Mouse (Mus musculus) activated CD4-positive, CD25-positive, alpha-beta regulatory T cell, adult 4 months (primary cell): Measurements from ENCODE around the gene Csdc2. TPM values are rescaled to one million over a fixed set of nuclear protein-coding genes. Genes with fewer than 3 reads are reported as not detected.
"Not testable (repeated sequence)": the region's sequence is repeated elsewhere in the genome, so short reads cannot be mapped to it uniquely, and the experiment has no call there.

Source experiments
- ATAC-seq: one replicate; pipeline ENCODE4 v1.8.0; 2017
- polyA plus RNA-seq, 2 experiments: library from polyadenylated mRNA; unstranded; fragments of 100-300 nt; shearing (Covaris generic); gene quantifications; one replicate each; pipeline ENCODE4 v1.2.1; 2017

Csdc2 gene
- polyA plus RNA-seq, 2 experiments from 2014 or later: not detected

GRCm38 (mm10) chr15:81955414-81955813, 18.9 kb downstream of the Csdc2 start:
- ATAC-seq: no peak

- no peak for ATAC-seq
Observed at GRCm38 (mm10) chr15:81956457-81956856, 19.9 kb downstream of the Csdc2 start.

GRCm38 (mm10) chr15:81957598-81957997, 21.0 kb downstream of the Csdc2 start:
- ATAC-seq: no peak

- no peak for ATAC-seq
Observed at GRCm38 (mm10) chr15:81958906-81959305, 22.3 kb downstream of the Csdc2 start.

- peak; percentile 91 for ATAC-seq
Observed at GRCm38 (mm10) chr15:81960171-81961077, 23.9 kb downstream of the Csdc2 start, which contains the start of gene Pmm1. Gene Pmm1, minus strand, starts transcription at chr15:81960930.

- ATAC-seq: peak; percentile 4
Observed at GRCm38 (mm10) chr15:81961078-81961451, 24.5 kb downstream of the Csdc2 start.

- ATAC-seq: no peak
Observed at GRCm38 (mm10) chr15:81964262-81964661, 27.7 kb downstream of the Csdc2 start.

GRCm38 (mm10) chr15:81964980-81965545, 28.5 kb downstream of the Csdc2 start:
- no peak for ATAC-seq

DNA sequence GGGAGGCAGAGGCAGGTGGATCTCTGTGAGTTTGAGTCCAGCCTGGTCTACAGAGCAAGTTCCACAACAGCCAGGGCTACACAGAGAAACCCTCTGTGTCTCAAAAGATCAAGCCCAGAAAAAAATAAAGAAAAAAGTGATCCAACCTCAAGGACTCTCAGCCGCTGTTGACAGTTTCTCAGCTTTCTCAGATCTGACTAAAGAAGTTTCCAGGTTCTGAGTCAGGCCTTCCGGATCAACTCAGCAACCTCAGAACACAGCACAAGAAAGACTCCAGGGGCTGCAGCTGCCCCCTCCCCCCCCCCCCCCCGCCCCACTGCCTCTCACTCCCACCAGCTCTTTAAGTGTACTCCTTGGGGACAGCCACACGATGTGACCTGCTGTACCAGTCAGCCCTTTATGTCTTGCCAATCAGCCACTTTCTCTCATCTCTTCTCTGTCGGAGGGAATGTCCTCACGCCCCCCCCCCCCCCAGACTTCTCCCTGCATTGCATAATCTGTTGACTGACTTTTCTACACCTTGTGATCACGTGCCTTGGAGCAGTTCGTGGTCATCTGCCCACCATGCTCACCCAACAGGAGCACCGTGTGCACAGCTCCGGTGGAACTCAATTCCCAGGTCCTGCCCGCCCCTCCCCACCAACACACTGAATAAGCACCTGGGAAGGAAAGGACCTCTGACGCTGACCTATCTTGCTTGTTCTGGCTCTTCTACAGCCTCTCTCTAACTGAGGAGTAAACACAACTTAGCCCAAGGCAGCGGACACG, 29.7 kb downstream of the Csdc2 start:
- ATAC-seq: no peak

- no peak for ATAC-seq
Observed at GRCm38 (mm10) chr15:81967821-81968220, 31.3 kb downstream of the Csdc2 start.

GRCm38 (mm10) chr15:81968447-81968846, 31.9 kb downstream of the Csdc2 start:
- ATAC-seq: peak; percentile 32

DNA sequence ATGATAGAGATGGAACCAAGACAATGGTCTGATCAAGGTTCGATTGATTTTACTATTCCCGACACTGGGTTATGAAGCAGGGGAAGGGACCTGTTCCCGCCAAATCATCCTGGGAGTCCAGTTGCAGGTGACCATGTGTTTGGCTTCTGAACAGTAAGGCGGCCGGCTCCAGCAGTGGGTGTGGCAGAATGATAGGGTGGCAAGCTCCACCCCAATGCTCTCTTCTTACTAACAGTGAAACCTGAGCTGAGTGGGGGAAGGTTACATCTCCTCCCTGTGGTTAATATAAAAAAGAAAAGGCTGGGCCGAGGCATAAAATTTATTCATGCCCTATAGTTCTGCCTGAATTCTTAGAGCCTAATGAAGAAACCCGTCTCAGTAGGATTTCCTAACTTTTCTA, 32.6 kb downstream of the Csdc2 start:
- no peak for ATAC-seq

DNA sequence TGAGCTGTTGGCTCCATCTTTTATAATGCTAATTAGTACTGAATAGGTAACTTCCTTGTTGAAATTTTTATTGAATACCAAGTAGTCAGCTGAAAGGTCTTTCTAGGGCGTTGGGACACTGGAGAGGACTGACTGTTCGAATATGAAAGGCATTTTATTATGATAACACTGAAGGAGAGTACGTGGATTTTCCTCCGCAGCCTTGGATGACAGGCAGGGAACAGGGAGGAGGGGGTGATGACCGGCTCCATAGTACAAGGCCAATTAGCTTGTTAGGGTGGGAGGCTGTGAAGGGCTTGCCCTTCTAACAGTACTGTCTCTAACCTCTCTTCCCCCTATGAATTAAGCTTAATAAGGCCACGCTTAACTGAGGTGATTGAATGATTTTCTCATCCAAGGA, 33.1 kb downstream of the Csdc2 start:
- ATAC-seq: not testable (repeated sequence)

DNA sequence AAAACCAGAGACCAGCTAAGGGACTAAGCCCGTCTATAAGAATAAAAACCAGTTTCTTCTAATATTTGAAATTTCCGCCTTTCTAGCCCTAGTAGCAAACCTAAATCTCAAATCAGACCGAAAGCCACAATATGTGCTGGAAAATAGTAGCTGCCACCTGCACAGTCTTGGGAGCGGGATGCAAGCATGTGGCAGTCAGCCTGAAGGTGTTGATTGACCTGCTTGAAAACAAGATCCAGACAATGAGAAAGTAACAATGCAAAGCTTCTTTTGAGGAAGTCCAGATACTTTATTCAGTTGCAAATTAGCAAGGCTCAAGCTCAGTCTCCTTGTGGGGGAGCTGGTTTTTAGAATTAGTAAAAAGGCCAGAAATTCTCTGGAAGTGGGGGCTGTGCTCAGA, 33.9 kb downstream of the Csdc2 start:
- not testable (repeated sequence) for ATAC-seq

GRCm38 (mm10) chr15:81975156-81975555, 38.6 kb downstream of the Csdc2 start:
- not testable (repeated sequence) for ATAC-seq

DNA sequence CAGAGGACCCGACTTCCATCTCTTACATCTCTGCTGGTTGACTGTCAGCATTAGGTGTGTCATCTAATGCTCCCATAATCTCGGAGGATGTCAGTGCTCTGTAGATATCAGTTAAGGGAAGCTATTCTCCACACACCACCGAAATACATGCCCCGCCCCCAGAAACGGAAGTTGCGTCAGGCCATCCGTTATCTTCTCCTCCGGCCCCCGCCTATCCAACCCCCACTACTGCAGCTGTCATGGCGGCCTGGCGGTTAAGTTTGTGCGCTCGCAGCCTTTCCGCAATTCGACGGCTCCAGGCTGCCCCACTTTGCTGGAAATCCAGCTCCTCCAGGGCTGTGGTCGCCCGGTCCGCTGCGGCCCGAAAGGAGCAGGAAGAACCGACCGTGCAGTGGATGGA, 43.8 kb downstream of the Csdc2 start, which contains the start of gene 1700029P11Rik:
Gene 1700029P11Rik (plus strand): TSS at position 220 of the 400 bp plus-strand sequence.
- no peak for ATAC-seq

GRCm38 (mm10) chr15:81982173-81982572, 45.6 kb downstream of the Csdc2 start:
- no peak for ATAC-seq

- no peak for ATAC-seq
Observed at GRCm38 (mm10) chr15:81985267-81986161, 49.0 kb downstream of the Csdc2 start.

GRCm38 (mm10) chr15:81987646-81988045, 51.1 kb downstream of the Csdc2 start, which contains the start of gene Xrcc6:
Gene Xrcc6, plus strand, starts transcription at chr15:81987835.
- no peak for ATAC-seq

GRCm38 (mm10) chr15:81989371-81990062, 53.0 kb downstream of the Csdc2 start:
- no peak for ATAC-seq

- ATAC-seq: no peak
Observed at GRCm38 (mm10) chr15:81990549-81990948, 54.0 kb downstream of the Csdc2 start.
